Mouse (Mus musculus): ENCODE results near the gene Aspm.

Aspm gene

DNA sequence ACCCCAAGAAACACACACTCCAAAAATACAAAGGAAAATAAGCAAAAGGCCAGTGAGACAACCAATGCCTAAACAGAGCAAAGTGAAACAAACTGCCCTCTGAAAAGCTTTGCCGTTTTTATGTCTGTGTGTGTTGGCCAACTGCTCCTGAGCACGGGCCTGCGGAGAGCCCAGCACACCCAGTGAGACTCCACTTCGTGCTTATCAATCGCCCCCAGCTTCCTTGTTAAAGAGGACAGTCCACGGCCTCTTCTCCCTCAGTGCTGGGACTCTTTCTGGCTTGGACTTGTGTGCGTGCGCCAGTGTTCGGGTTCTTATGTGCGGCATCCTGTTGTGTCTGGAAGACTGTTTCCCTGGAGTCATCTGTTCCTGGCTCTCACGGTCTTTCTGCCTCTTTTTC lies 11.4 kb downstream of the Aspm start:
- DNase-seq (ENCODE audit: low read depth, low spot score), result no peak
- Histone ChIP-seq H3K27me3 (ENCODE audit: control insufficient read depth, insufficient read depth, low read length, poor library complexity, severe bottlenecking) (no peaks in the 10 kb centered on the region), H3K36me3 (ENCODE audit: control insufficient read depth, insufficient read depth, low read length, poor library complexity, severe bottlenecking) (no peaks in the 10 kb centered on the region)

DNA sequence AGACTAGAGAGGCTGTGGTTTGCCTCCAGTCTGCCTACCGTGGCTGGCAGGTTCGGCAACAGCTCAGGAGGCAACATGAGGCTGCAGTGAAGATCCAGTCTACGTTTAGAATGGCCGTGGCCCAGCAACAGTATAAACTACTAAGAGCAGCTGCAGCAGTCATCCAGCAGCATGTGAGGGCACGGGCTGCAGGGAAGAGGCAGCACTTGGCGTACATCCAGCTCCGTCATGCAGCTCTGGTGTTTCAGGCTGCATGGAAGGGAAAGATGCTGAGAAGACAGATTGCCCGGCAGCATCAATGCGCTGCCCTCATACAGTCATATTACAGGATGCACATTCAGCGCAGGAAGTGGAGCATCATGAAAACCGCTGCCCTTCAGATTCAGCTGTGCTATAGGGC lies 24.3 kb downstream of the Aspm start:
- DNase-seq (ENCODE audit: low read depth, low spot score), result no peak
- H3K36me3 ChIP-seq (ENCODE audit: control insufficient read depth, insufficient read depth, low read length, poor library complexity, severe bottlenecking), result no peaks in the 10 kb centered on the region
- H3K27me3 ChIP-seq (ENCODE audit: control insufficient read depth, insufficient read depth, low read length, poor library complexity, severe bottlenecking), result no peaks in the 10 kb centered on the region

DNA sequence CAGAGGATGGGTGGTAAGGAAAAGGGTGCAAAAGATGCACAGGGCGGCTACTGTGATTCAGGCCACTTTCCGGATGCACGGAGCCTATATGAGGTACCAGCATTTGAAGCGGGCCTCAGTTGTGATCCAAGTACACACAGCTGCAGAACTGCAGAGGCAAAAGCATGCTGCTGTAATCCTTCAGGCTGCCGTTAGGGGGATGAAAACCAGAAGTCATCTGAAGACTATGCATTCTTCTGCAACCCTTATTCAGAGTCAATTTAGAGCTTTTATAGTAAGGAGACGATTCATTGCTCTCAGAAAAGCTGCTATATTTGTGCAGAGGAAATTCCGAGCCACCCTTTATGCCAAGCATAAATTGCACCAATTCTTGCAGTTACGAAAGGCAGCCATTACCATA lies 25.7 kb downstream of the Aspm start:
- no peak for DNase-seq (ENCODE audit: low read depth, low spot score)
- H3K36me3 ChIP-seq (ENCODE audit: control insufficient read depth, insufficient read depth, low read length, poor library complexity, severe bottlenecking), result no peaks in the 10 kb centered on the region
- no peaks in the 10 kb centered on the region for H3K27me3 ChIP-seq (ENCODE audit: control insufficient read depth, insufficient read depth, low read length, poor library complexity, severe bottlenecking)

DNA sequence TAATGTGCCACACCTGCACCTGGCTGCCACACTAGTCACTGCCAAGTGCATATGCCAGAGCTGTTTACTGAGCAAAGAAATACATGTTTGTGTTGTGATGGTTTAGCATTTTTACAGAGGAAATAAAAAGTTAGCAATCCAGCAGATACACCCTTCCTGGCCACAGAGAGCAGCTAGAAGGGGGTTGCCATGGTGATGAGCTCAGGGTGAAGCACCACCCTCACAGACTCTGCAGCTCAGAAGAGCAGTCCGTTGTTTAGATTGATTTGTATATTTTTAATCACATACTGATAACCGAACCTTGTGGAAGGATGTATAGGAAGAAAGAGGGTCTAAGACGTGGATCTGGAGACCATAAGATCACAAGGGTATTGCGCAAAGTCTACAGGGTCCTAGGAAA lies 26.6 kb downstream of the Aspm start:
- DNase-seq (ENCODE audit: low read depth, low spot score), result no peak
- H3K27me3 ChIP-seq (ENCODE audit: control insufficient read depth, insufficient read depth, low read length, poor library complexity, severe bottlenecking), result no peaks in the 10 kb centered on the region
- H3K36me3 ChIP-seq (ENCODE audit: control insufficient read depth, insufficient read depth, low read length, poor library complexity, severe bottlenecking), result no peaks in the 10 kb centered on the region

- Histone ChIP-seq H3K27me3 (ENCODE audit: control insufficient read depth, insufficient read depth, low read length, poor library complexity, severe bottlenecking) (no peaks in the 10 kb centered on the region), H3K36me3 (ENCODE audit: control insufficient read depth, insufficient read depth, low read length, poor library complexity, severe bottlenecking) (no peaks in the 10 kb centered on the region)
- DNase-seq (ENCODE audit: low read depth, low spot score), result no peak
Measured at GRCm38 (mm10) chr1:139494630-139495029, 40.1 kb downstream of the Aspm start.

DNA sequence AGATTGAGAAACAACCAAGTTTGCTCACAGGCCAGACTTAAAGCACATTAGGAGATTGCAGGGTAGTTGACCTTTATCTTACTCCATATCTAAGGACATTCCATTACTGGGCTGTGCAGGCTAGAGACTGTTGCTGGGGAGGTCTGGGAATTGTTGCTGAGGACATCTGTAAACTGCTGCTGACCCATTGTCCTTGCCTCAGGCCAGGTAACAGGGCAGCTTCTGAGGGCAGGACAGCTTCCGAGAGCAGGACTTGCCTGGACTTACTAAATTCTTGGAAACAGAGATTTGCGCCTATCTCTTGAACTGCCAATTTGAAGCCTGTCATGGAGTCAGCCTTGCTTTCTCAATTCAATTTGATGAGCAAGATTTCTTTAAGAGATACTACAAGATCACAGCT lies 40.8 kb downstream of the Aspm start:
- DNase-seq (ENCODE audit: low read depth, low spot score), result no peak
- H3K36me3 ChIP-seq (ENCODE audit: control insufficient read depth, insufficient read depth, low read length, poor library complexity, severe bottlenecking), result no peaks in the 10 kb centered on the region
- H3K27me3 ChIP-seq (ENCODE audit: control insufficient read depth, insufficient read depth, low read length, poor library complexity, severe bottlenecking), result no peaks in the 10 kb centered on the region

GRCm38 (mm10) chr1:139496212-139496611 lies 41.6 kb downstream of the Aspm start:
- Histone ChIP-seq H3K27me3 (ENCODE audit: control insufficient read depth, insufficient read depth, low read length, poor library complexity, severe bottlenecking) (no peaks in the 10 kb centered on the region), H3K36me3 (ENCODE audit: control insufficient read depth, insufficient read depth, low read length, poor library complexity, severe bottlenecking) (no peaks in the 10 kb centered on the region)
- no peak for DNase-seq (ENCODE audit: low read depth, low spot score)

- Histone ChIP-seq H3K36me3 (ENCODE audit: control insufficient read depth, insufficient read depth, low read length, poor library complexity, severe bottlenecking) (no peaks in the 10 kb centered on the region), H3K27me3 (ENCODE audit: control insufficient read depth, insufficient read depth, low read length, poor library complexity, severe bottlenecking) (no peaks in the 10 kb centered on the region)
- no peak for DNase-seq (ENCODE audit: low read depth, low spot score)
Measured at GRCm38 (mm10) chr1:139499751-139500150, 45.2 kb downstream of the Aspm start.

DNA sequence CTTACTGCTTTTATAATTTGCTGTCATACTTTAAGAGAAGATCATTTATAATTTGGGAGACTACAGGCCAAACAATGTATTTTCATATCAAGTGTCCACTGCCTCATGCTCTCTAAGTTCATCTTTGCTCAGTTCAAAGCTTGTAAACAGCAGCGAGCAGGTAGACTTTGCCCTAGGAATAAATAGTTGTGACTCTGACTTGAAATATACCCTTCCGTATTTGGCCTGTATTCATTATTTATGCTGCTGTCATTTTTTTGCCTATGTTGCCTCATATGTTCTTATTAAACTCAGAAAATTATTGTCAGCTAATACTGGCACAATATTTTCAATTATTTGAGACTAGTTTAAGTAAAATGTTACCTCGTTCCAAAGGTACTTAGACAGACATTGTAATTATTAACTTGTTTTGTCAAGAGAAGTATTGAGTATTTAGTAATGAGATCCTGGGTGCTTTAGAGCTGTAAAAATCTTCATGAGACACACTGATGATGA lies 46.7 kb downstream of the Aspm start, which contains the start of gene F13b:
Gene F13b (plus strand): TSS at position 445 of the 495 bp plus-strand sequence.
- no peaks in the 10 kb centered on the region for H3K27me3 ChIP-seq (ENCODE audit: control insufficient read depth, insufficient read depth, low read length, poor library complexity, severe bottlenecking)
- no peaks in the 10 kb centered on the region for H3K36me3 ChIP-seq (ENCODE audit: control insufficient read depth, insufficient read depth, low read length, poor library complexity, severe bottlenecking)
- DNase-seq (ENCODE audit: low read depth, low spot score), result no peak

- no peaks in the 10 kb centered on the region for H3K36me3 ChIP-seq (ENCODE audit: control insufficient read depth, insufficient read depth, low read length, poor library complexity, severe bottlenecking)
- H3K27me3 ChIP-seq (ENCODE audit: control insufficient read depth, insufficient read depth, low read length, poor library complexity, severe bottlenecking), result no peaks in the 10 kb centered on the region
- DNase-seq (ENCODE audit: low read depth, low spot score), result no peak
Measured at GRCm38 (mm10) chr1:139514556-139514955, 60.0 kb downstream of the Aspm start.
